Mouse (Mus musculus) MEL (cell line): ENCODE measurements at regions not wholly inside any gene's neighbourhood (a gene's known extent, or its start where the extent isn't known, plus 50 kb on each side); places are given as distances from the start of the nearest gene placed in this dataset.

Experiments
- BHLHE40 ChIP-seq: IDR thresholded peaks from 2 replicates; pipeline ENCODE4 v1.6.1; 2012; ENCODE audit warnings: low read depth, mild to moderate bottlenecking, inconsistent platforms, low read length, improper control_type of control experiment, borderline replicate concordance
- CHD1 ChIP-seq: IDR thresholded peaks from 2 replicates; pipeline ENCODE4 v1.6.1; 2012; ENCODE audit warnings: low read depth, mild to moderate bottlenecking, inconsistent platforms, low read length, improper control_type of control experiment
- CTCF ChIP-seq, 3 experiments: IDR thresholded peaks in 2 of 3; conservative IDR thresholded peaks in 1 of 3; 2 replicates each; pipeline ENCODE4 v1.5.1; 2011 to 2012; ENCODE audit warnings: low read length in 3 of 3, low read depth in 2 of 3, mild to moderate bottlenecking in 2 of 3, improper control_type of control experiment in 1 of 3, inconsistent platforms in 1 of 3, mixed read lengths in 1 of 3, moderate library complexity in 1 of 3; ENCODE audit not compliant: control insufficient read depth in 1 of 3, insufficient read depth in 1 of 3, poor library complexity in 1 of 3, severe bottlenecking in 1 of 3
- EP300 ChIP-seq, 2 experiments: IDR thresholded peaks; 2 replicates each; pipeline ENCODE4 v1.6.1; 2011; ENCODE audit warnings: improper control_type of control experiment in 2 of 2, low read length in 2 of 2, low read depth in 1 of 2, mild to moderate bottlenecking in 1 of 2
- MXI1 ChIP-seq: IDR thresholded peaks from 2 replicates; pipeline ENCODE4 v1.6.1; 2011; ENCODE audit warnings: mild to moderate bottlenecking, low read depth, low read length, improper control_type of control experiment
- POLR2A ChIP-seq, 2 experiments: IDR thresholded peaks; 2 replicates each; pipeline ENCODE4 v1.6.1; 2011 to 2012; ENCODE audit warnings: low read length in 2 of 2, mild to moderate bottlenecking in 2 of 2, control low read depth in 1 of 2, improper control_type of control experiment in 1 of 2, low read depth in 1 of 2, moderate library complexity in 1 of 2; ENCODE audit not compliant: control insufficient read depth in 1 of 2, insufficient read depth in 1 of 2, poor library complexity in 1 of 2
- POLR2AphosphoS2 ChIP-seq: IDR thresholded peaks from 2 replicates; pipeline ENCODE4 v1.6.1; 2011; ENCODE audit warnings: low read length, improper control_type of control experiment
- RAD21 ChIP-seq: IDR thresholded peaks from 2 replicates; pipeline ENCODE4 v1.6.1; 2011; ENCODE audit warnings: mild to moderate bottlenecking, low read depth, low read length, improper control_type of control experiment
- TAL1 ChIP-seq: IDR thresholded peaks from 2 replicates; pipeline ENCODE4 v1.6.1; 2012; ENCODE audit warnings: mild to moderate bottlenecking, inconsistent platforms, low read length, moderate library complexity, mixed read lengths

DNA sequence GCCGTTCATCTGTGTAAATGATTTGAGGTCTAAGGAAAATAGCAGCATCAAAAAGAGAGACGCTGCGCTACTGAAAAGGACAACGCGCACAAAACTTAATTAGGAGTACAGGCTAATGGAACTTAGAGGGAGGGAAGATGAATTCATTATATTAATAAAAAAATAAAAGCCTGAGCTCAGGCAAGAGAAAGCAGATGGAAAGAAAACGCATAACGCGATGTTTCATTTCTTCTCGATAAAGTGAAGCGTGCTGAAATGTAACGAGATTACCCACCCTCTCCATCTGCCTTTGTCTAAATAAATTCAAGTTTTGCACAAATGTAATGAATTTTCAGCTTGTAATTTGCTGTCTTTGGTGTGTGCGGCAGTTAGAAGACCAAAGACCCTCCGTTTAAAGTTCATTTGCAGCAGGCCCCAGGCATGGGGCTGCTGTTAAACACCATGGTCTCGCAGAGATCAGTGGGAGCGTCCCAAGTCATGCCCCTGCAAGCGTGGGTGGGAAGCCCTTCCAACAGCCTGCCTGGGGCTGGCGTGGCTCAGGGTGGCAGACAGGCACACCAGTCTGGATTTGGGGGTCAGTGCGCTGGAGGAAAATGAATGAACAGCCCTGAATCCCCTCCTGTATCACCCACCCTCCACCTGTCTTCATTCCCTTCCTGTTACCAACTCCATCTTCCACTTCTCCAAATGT, 241.8 kb downstream of the Abcc12 start:
- TF ChIP-seq CTCF (IDR thresholded peaks at IDR 0.05 in 2 of 3, conservative IDR thresholded peaks at IDR 0.05 in 1 of 3; ENCODE audit: control insufficient read depth in 1 of 3, insufficient read depth in 1 of 3, low read depth in 2 of 3, low read length in 3 of 3, poor library complexity in 1 of 3, severe bottlenecking in 1 of 3) (no peak), BHLHE40 (no peak), POLR2A (IDR thresholded peaks at IDR 0.05; ENCODE audit: control insufficient read depth in 1 of 2, insufficient read depth in 1 of 2, low read depth in 1 of 2, low read length in 2 of 2, poor library complexity in 1 of 2) (no peak), MXI1 (no peak), TAL1 (no peak), EP300 (IDR thresholded peaks at IDR 0.05; ENCODE audit: low read depth in 1 of 2, low read length in 2 of 2) (no peak), RAD21 (no peak), POLR2AphosphoS2 (no peak), CHD1 (no peak)
